Mouse (Mus musculus) 3134 (cell line): Measurements from ENCODE around the gene Rnf43.

Experiments used
- DNase-seq: peaks from one replicate; pipeline ENCODE4 v3.0.0-alpha.2; 2011; ENCODE audit warnings: low spot score; ENCODE audit not compliant: insufficient read length; ENCODE audit errors: extremely low read depth

Rnf43 gene

GRCm38 (mm10) chr11:87662407-87662806 lies at the start of gene Rnf43:
Gene Rnf43, plus strand, starts transcription at chr11:87662722.
- DNase-seq = peak; percentile 81

- DNase-seq = no peak
These were observed 48.5 kb upstream of the Rnf43 start for GRCm38 (mm10) chr11:87613972-87614371.

GRCm38 (mm10) chr11:87615551-87615950 lies 47.0 kb upstream of the Rnf43 start:
- no peak for DNase-seq

GRCm38 (mm10) chr11:87615952-87616351 lies 46.6 kb upstream of the Rnf43 start:
- no peak for DNase-seq

- no peak for DNase-seq
These were observed 45.6 kb upstream of the Rnf43 start, which contains the start of gene Hsf5 for GRCm38 (mm10) chr11:87616790-87617474. Gene Hsf5, plus strand, starts transcription at chr11:87617164.

GRCm38 (mm10) chr11:87617606-87618005 lies 44.9 kb upstream of the Rnf43 start:
- DNase-seq = no peak

- DNase-seq = no peak
These were observed 39.4 kb upstream of the Rnf43 start for GRCm38 (mm10) chr11:87623160-87623559.

GRCm38 (mm10) chr11:87629859-87630258 lies 32.7 kb upstream of the Rnf43 start:
- no peak for DNase-seq

GRCm38 (mm10) chr11:87638793-87639192 lies 23.7 kb upstream of the Rnf43 start:
- no peak for DNase-seq

GRCm38 (mm10) chr11:87639206-87639605 lies 23.3 kb upstream of the Rnf43 start:
- DNase-seq = peak; percentile 73

GRCm38 (mm10) chr11:87642865-87643264 lies 19.7 kb upstream of the Rnf43 start:
- DNase-seq = no peak

- DNase-seq = no peak
These were observed 7.8 kb upstream of the Rnf43 start for GRCm38 (mm10) chr11:87654693-87655092.

- no peak for DNase-seq
These were observed 3.3 kb upstream of the Rnf43 start for GRCm38 (mm10) chr11:87659216-87659615.

GRCm38 (mm10) chr11:87662822-87663221 lies 300 bp downstream of the Rnf43 start:
- no peak for DNase-seq

- no peak for DNase-seq
These were observed 1.4 kb downstream of the Rnf43 start for GRCm38 (mm10) chr11:87663948-87664347.

- peak; percentile 71 for DNase-seq
These were observed 2.0 kb downstream of the Rnf43 start for GRCm38 (mm10) chr11:87664521-87664920.

GRCm38 (mm10) chr11:87665224-87665623 lies 2.7 kb downstream of the Rnf43 start:
- DNase-seq = peak; percentile 35

GRCm38 (mm10) chr11:87665658-87666057 lies 3.1 kb downstream of the Rnf43 start:
- DNase-seq = no peak

- peak; percentile 50 for DNase-seq
These were observed 3.9 kb downstream of the Rnf43 start for GRCm38 (mm10) chr11:87666256-87667035.

GRCm38 (mm10) chr11:87667107-87668090 lies 4.9 kb downstream of the Rnf43 start:
- DNase-seq = no peak

- DNase-seq = no peak
These were observed 10.8 kb downstream of the Rnf43 start for GRCm38 (mm10) chr11:87673282-87673681.
